Mouse (Mus musculus) midbrain, embryonic 16.5 days (tissue): ENCODE measurements around the gene Nemp1. TPM values are rescaled to one million over a fixed set of nuclear protein-coding genes. Genes with fewer than 3 reads are reported as not detected.

Experiments
- ATAC-seq: fragments of 200-750 bp; cut with Nextera tagmentation; 2 replicates; pipeline ENCODE4 v1.8.0; 2017; ENCODE audit warnings: moderate TSS enrichment
- H3K27ac ChIP-seq: fragments of 300-500 bp; sonication (generic); 2 replicates; pipeline ENCODE4 v1.5.1; 2014; ENCODE audit warnings: mild to moderate bottlenecking, low read length, mixed read lengths
- H3K27me3 ChIP-seq: fragments of 300-500 bp; sonication (generic); 2 replicates; pipeline ENCODE4 v1.6.1; 2014; ENCODE audit warnings: low read depth, low read length, mixed read lengths; ENCODE audit not compliant: control insufficient read depth, insufficient read depth
- H3K36me3 ChIP-seq: fragments of 300-500 bp; sonication (generic); 2 replicates; pipeline ENCODE4 v1.6.1; 2014; ENCODE audit warnings: mild to moderate bottlenecking, low read length, moderate library complexity, mixed read lengths; ENCODE audit not compliant: control insufficient read depth, insufficient read depth
- H3K4me1 ChIP-seq: fragments of 300-500 bp; sonication (generic); 2 replicates; pipeline ENCODE4 v1.6.1; 2014; ENCODE audit warnings: mild to moderate bottlenecking, low read length, mixed read lengths; ENCODE audit not compliant: control insufficient read depth, insufficient read depth
- H3K4me2 ChIP-seq: fragments of 300-500 bp; sonication (generic); 2 replicates; pipeline ENCODE4 v1.6.1; 2014; ENCODE audit warnings: mild to moderate bottlenecking, low read length, mixed read lengths
- H3K4me3 ChIP-seq: fragments of 300-500 bp; sonication (generic); 2 replicates; pipeline ENCODE4 v1.5.1; 2014; ENCODE audit warnings: low read depth, mild to moderate bottlenecking, low read length, moderate library complexity, mixed read lengths
- H3K9ac ChIP-seq: fragments of 300-500 bp; sonication (generic); 2 replicates; pipeline ENCODE4 v1.6.1; 2014; ENCODE audit warnings: low read depth, low read length, mixed read lengths
- H3K9me3 ChIP-seq: fragments of 300-500 bp; sonication (generic); replicated peaks from 2 replicates; pipeline ENCODE4 v1.6.1; 2014; ENCODE audit warnings: mild to moderate bottlenecking, low read length, mixed read lengths; ENCODE audit not compliant: control insufficient read depth, poor library complexity, severe bottlenecking
- WGBS: fragments of 180-500 bp; shearing (Covaris S2); extraction: QIAGEN DNeasy Blood & Tissue Kit; methylation state at CpG from one replicate; pipeline ENCODE4 v1.1.7; 2014; 5-methylcytosine and 5-hydroxymethylcytosine counted together
- polyA plus RNA-seq: library from polyadenylated mRNA; unstranded; fragments of >200 nt; fragmentation: Nextera tagmentation; extraction: Ambion mirVana; gene quantifications from 2 replicates; pipeline ENCODE4 v1.2.1, GENCODE M21; 2015

Gene Nemp1
- polyA plus RNA-seq, 1 experiment from 2014 or later: 3.2 TPM

GRCm38 (mm10) chr10:127738151-127738882 lies 71.6 kb downstream of the Nemp1 start:
- Histone ChIP-seq H3K4me3 (peak overlapping the region; percentile 97; the same call in 1 of the 2 replicates), H3K9me3 (no peaks in the 10 kb centered on the region), H3K27me3 (peaks cover 4% of the 10 kb centered on the region; the same call in 1 of the 2 replicates), H3K4me2 (no peak overlapping the region; the same call in 1 of the 2 replicates), H3K9ac (no peak overlapping the region), H3K36me3 (peaks cover 18% of the 10 kb centered on the region), H3K4me1 (peaks cover 12% of the 10 kb centered on the region), H3K27ac (no peak overlapping the region)
- WGBS: 56% methylated on average over 13 of the region's 13 CpGs
- no peak for ATAC-seq

GRCm38 (mm10) chr10:127739083-127739660 lies 72.5 kb downstream of the Nemp1 start, which contains the start of gene Zbtb39:
Gene Zbtb39, plus strand, starts transcription at chr10:127739538.
- peak; percentile 88 for ATAC-seq
- Histone ChIP-seq H3K27ac (peak within 1 kb of the TSS; percentile 81), H3K27me3 (no peaks in the 10 kb centered on the region), H3K4me2 (peak within 1 kb of the TSS; percentile 79), H3K4me1 (peaks cover 12% of the 10 kb centered on the region), H3K4me3 (peak within 1 kb of the TSS; percentile 97), H3K9ac (peak within 1 kb of the TSS; percentile 95), H3K9me3 (no peaks in the 10 kb centered on the region), H3K36me3 (peaks cover 25% of the 10 kb centered on the region)
- 2% methylated on average over 47 of the region's 61 CpGs for WGBS

GRCm38 (mm10) chr10:127739661-127740161 lies 73.0 kb downstream of the Nemp1 start:
- Histone ChIP-seq H3K4me2 (peak overlapping the region; percentile 79), H3K27ac (peak overlapping the region; percentile 81), H3K36me3 (peaks cover 25% of the 10 kb centered on the region), H3K4me1 (peaks cover 12% of the 10 kb centered on the region), H3K9me3 (no peaks in the 10 kb centered on the region), H3K9ac (peak overlapping the region; percentile 95), H3K27me3 (no peaks in the 10 kb centered on the region), H3K4me3 (peak overlapping the region; percentile 97)
- WGBS: under 1% methylated on average over 55 of the region's 55 CpGs
- ATAC-seq: peak; percentile 67

GRCm38 (mm10) chr10:127744661-127745060 lies 78.0 kb downstream of the Nemp1 start:
- H3K36me3 ChIP-seq: peaks cover 38% of the 10 kb centered on the region
- no peak overlapping the region for H3K4me2 ChIP-seq
- H3K9ac ChIP-seq: no peak overlapping the region
- 75% methylated on average over 5 of the region's 5 CpGs for WGBS
- no peak overlapping the region for H3K4me3 ChIP-seq
- no peak overlapping the region for H3K27ac ChIP-seq
- no peaks in the 10 kb centered on the region for H3K9me3 ChIP-seq
- ATAC-seq: no peak
- H3K27me3 ChIP-seq: no peaks in the 10 kb centered on the region
- peaks cover 10% of the 10 kb centered on the region for H3K4me1 ChIP-seq

GRCm38 (mm10) chr10:127745886-127746285 lies 79.2 kb downstream of the Nemp1 start:
- H3K9me3 ChIP-seq: no peaks in the 10 kb centered on the region
- no peak for ATAC-seq
- H3K36me3 ChIP-seq: peaks cover 38% of the 10 kb centered on the region
- no peaks in the 10 kb centered on the region for H3K27me3 ChIP-seq
- no peak overlapping the region for H3K9ac ChIP-seq
- no peak overlapping the region for H3K4me2 ChIP-seq
- H3K4me3 ChIP-seq: no peak overlapping the region
- H3K4me1 ChIP-seq: peaks cover under 1% of the 10 kb centered on the region; the same call in 1 of the 2 replicates
- H3K27ac ChIP-seq: no peak overlapping the region
- WGBS: 83% methylated on average over 5 of the region's 5 CpGs

DNA sequence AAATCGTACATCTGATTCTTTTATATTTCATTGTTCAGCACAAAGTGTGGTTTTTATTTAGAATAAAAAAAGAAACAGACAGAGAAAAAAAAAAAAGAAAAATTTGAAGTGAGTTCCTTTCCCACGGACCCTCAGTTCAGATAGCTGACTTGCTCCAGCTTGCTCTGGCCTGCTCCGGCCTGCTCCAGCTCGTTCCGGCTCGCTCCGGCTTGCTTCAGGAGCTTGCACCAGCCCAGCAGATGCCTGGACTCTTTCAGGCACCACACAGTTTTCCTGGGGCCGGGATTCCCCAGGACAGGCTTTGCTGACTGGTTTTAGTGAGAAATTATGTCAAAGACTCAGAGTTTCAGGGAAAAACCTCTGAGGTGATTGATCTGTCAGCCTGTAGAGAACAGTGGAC lies 80.6 kb downstream of the Nemp1 start:
- Histone ChIP-seq H3K4me1 (no peaks in the 10 kb centered on the region), H3K4me3 (no peak overlapping the region), H3K36me3 (peaks cover 30% of the 10 kb centered on the region), H3K4me2 (no peak overlapping the region), H3K27ac (no peak overlapping the region), H3K9me3 (no peaks in the 10 kb centered on the region), H3K27me3 (no peaks in the 10 kb centered on the region), H3K9ac (no peak overlapping the region)
- no peak for ATAC-seq
- 95% methylated on average over 8 of the region's 8 CpGs for WGBS

DNA sequence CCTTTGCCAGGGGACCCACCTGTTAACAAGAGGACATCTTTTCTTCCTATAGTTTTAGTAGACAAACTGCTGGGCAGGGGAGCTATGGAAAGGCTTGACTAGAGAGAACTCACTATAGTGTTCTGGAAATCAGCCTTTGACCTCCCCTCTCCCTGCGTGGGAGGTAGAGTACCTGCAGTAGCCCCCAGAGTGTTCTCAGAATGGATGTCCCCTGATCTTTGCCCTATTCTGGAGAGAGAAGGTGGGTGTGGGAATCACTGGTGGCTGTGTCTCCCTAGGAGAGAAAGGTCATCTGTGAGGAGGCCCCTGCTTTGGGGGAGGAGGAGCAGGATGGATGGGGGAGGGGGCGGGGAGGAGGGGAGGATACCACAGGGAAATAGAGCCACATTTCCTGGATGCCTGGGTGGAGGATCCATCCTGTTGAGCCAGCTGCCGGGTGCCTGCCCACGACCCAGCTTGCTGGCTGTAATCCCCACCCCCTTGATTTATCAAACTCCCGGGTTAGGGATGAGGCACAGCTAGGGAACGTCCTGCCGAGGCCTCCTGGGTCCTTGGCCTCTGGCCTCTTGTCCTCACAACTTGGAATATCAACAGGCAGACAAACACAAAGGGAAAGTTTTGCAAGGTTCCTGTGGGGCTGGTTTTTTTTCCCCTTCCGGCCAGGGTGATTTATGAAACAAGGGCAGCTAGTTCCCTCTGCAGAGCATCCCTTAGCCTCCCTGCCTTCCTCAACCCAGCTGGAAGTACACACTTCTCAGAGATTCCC lies 82.3 kb downstream of the Nemp1 start:
- ATAC-seq: no peak
- WGBS: 21% methylated on average over 8 of the region's 8 CpGs
- peak overlapping the region; percentile 29; the same call in 1 of the 2 replicates for H3K4me2 ChIP-seq
- H3K27me3 ChIP-seq: no peaks in the 10 kb centered on the region
- no peaks in the 10 kb centered on the region for H3K9me3 ChIP-seq
- H3K4me3 ChIP-seq: no peak overlapping the region
- H3K4me1 ChIP-seq: no peaks in the 10 kb centered on the region
- peaks cover 13% of the 10 kb centered on the region for H3K36me3 ChIP-seq
- H3K9ac ChIP-seq: 0 out of 2 replicates have a peak overlapping the region, but pooled peaks have one; percentile 13
- H3K27ac ChIP-seq: no peak overlapping the region

DNA sequence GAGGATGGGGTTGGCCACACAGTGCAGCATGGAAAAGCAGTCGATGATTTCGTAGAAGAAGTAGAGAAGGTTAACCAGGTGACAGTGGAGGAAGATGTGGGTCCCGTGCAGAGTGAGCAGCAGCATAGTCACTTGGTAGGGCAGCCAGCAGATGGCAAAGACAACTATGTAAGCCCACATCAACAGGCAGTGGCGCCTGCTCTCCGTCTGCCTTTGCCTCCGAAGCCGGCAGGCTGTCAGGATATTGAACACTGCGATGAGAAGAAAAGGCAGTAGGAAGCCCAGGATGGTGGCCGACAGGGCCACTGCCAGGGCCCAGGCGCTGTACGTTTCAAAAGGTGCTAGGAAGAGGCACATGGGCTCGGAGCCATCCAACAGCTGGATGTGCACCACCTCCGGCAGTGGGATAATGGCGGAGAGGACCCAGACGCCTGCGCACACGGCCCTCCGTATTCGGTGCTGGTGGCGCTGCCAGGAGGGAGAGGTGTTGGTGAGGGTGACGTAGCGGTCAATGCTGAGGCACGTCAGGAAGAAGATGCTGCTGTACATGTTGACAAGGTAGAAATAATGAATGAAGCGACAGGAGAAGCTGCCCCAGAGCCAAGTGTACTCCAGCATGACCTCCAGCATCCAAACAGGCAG lies 83.6 kb downstream of the Nemp1 start:
- H3K27ac ChIP-seq: no peak overlapping the region
- WGBS: 54% methylated on average over 24 of the region's 24 CpGs
- ATAC-seq: no peak

More for the DNA sequence above, 83.6 kb downstream of the Nemp1 start:
- Histone ChIP-seq H3K27me3 (no peaks in the 10 kb centered on the region), H3K36me3 (peaks cover 13% of the 10 kb centered on the region), H3K9ac (no peak overlapping the region), H3K4me1 (no peaks in the 10 kb centered on the region), H3K4me3 (peak overlapping the region; percentile 11), H3K9me3 (no peaks in the 10 kb centered on the region), H3K4me2 (peak overlapping the region; percentile 29)
